8 mouse cellular contexts compared by ENCODE assay signal in the genomic region with DNA sequence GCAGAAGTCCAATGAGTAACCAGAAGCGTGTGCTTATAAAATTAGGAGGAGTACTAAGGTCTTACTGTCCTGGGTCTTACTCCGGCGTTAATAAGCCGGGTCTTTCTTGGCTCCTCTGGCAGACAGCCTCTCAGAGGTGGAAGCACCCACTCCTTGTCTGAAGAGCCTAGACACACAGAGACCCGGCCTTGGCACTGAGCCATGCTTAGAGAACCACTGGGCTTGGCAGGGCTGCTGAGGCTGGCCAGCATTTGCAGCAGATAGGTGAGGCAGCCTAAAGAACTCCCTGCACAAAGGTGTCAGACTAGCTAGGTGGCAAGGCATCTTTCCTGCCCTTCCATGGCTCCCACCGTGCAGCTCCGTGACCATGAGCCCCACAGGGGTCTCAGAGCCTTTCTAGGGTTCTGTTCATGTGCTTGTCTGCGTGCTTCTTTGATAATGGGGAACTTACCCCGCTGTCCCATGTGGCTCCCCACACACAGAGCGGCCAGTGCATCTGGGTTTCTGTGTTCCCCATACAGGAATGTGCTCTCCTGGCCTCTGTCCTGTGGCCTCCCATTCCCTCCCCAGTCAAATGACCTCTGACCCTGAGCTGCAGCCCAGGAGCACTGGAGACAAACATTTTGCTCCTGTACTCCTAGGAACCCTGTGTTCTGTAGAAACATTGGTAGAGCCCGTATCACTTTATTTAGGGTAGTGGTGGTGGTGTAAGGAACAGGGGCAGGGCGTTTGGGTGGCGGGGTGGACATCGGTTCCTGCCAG. TPM values are rescaled to one million over a fixed set of nuclear protein-coding genes. Genes with fewer than 3 reads are reported as not detected.
DNase-seq lines count a peak whose midpoint lies in the region; ATAC-seq and TF ChIP-seq lines count a peak whose summit lies in the region.

No protein-coding gene starts in this region.

- peaks cover 43% of the 10 kb centered on the region for H3K4me1 ChIP-seq in forebrain, embryonic 16.5 days (replicated peaks; ENCODE audit: control insufficient read depth, insufficient read depth, low read length)
- H3K4me1 ChIP-seq in kidney, postnatal 0 days (replicated peaks; ENCODE audit: insufficient read depth, low read length), result peaks cover 34% of the 10 kb centered on the region

- no peak for TF ChIP-seq CTCF in kidney, postnatal 0 days (IDR thresholded peaks at IDR 0.05; ENCODE audit: low read depth)

- H3K9me3 ChIP-seq in forebrain, embryonic 16.5 days (ENCODE audit: control insufficient read depth, low read length), result no peaks in the 10 kb centered on the region
- H3K9me3 ChIP-seq in kidney, postnatal 0 days (replicated peaks; ENCODE audit: low read length), result no peaks in the 10 kb centered on the region

- no peak for ATAC-seq in forebrain, embryonic 16.5 days
- ATAC-seq in kidney, postnatal 0 days (replicated peaks; ENCODE audit: low FRiP score, low read depth), result no peak
- peak; percentile 35 for ATAC-seq in megakaryocyte progenitor cell, adult 5-6 weeks (replicated peaks; ENCODE audit: poor library complexity)

- H3K36me3 ChIP-seq in forebrain, embryonic 16.5 days (ENCODE audit: control insufficient read depth, insufficient read depth), result no peaks in the 10 kb centered on the region
- no peaks in the 10 kb centered on the region for H3K36me3 ChIP-seq in kidney, postnatal 0 days (ENCODE audit: insufficient read depth, low read length)

- H3K9ac ChIP-seq in forebrain, embryonic 16.5 days (replicated peaks; ENCODE audit: low read depth, low read length), result peak overlapping the region; percentile 22; the same call in 1 of the 2 replicates
- no peak overlapping the region for H3K9ac ChIP-seq in kidney, postnatal 0 days (ENCODE audit: low read depth, low read length)

- WGBS in forebrain, embryonic 16.5 days, result 58% methylated on average over 14 of the region's 14 CpGs
- 73% methylated on average over 14 of the region's 14 CpGs for WGBS in kidney, postnatal 0 days

- H3K27ac ChIP-seq in forebrain, embryonic 16.5 days (ENCODE audit: low read length), result peak overlapping the region; percentile 66
- H3K27ac ChIP-seq in kidney, postnatal 0 days, result peak overlapping the region; percentile 38

- H3K4me3 ChIP-seq in forebrain, embryonic 16.5 days (replicated peaks; ENCODE audit: low read length), result no peak overlapping the region
- H3K4me3 ChIP-seq in kidney, postnatal 0 days (replicated peaks; ENCODE audit: low read depth, low read length), result no peak overlapping the region

- no peak overlapping the region for H3K4me2 ChIP-seq in forebrain, embryonic 16.5 days (ENCODE audit: low read length)
- no peak overlapping the region for H3K4me2 ChIP-seq in kidney, postnatal 0 days (ENCODE audit: low read length)

- H3K27me3 ChIP-seq in forebrain, embryonic 16.5 days (replicated peaks; ENCODE audit: control insufficient read depth, insufficient read depth, low read length), result no peaks in the 10 kb centered on the region
- H3K27me3 ChIP-seq in kidney, postnatal 0 days (ENCODE audit: insufficient read depth, low read length), result no peaks in the 10 kb centered on the region

- peak; percentile 45 for DNase-seq in gastrocnemius, adult 18-20 months (ENCODE audit: low spot score)
- no peak for DNase-seq in gastrocnemius, postnatal 10 days
- DNase-seq in kidney, postnatal 0 days (ENCODE audit: low spot score), result no peak
- no peak for DNase-seq in natural killer cell, adult 2 months (ENCODE audit: low spot score in 2 of 2)
- DNase-seq in adipocyte (ENCODE audit: low spot score), result no peak
- no peak for DNase-seq in adrenal gland, postnatal 10 days

RNA-seq across cellular contexts. Expression of gene Tcp11, which starts 54.1 kb away (rescaled TPM):
- total RNA-seq in gastrocnemius, adult 18-20 months (2021), result not detected
- not detected for total RNA-seq in gastrocnemius, postnatal 10 days (2021)
- 1.7 and 1.8 TPM in 2 replicates for polyA plus RNA-seq in forebrain, embryonic 16.5 days (2015; fragmentation: Nextera tagmentation; extraction: Ambion mirVana)
- 5.8 TPM in 2 replicates for polyA plus RNA-seq in kidney, postnatal 0 days (2015; fragmentation: Nextera tagmentation; extraction: Ambion mirVana)
- 0.67 and 1.4 TPM in 2 replicates for total RNA-seq in megakaryocyte progenitor cell, adult 5-6 weeks (2015)
- 2.4 and 2.5 TPM in 2 replicates for total RNA-seq in megakaryocyte progenitor cell, adult 5-6 weeks (2017)
- under 1 TPM; 0.24 to 0.57 TPM for total RNA-seq in adrenal gland, postnatal 10 days (2021)
